Mouse (Mus musculus) midbrain, embryonic 14.5 days (tissue): ENCODE measurements around the gene Rnpepl1. TPM values are rescaled to one million over a fixed set of nuclear protein-coding genes. Genes with fewer than 3 reads are reported as not detected.
A peak's percentile ranks its signal among the peaks of the same experiment; 100 is the strongest.

Experiments used
- ATAC-seq: fragments of 200-750 bp; cut with Nextera tagmentation; 2 replicates; pipeline ENCODE4 v1.8.0; 2017; ENCODE audit warnings: moderate number of reproducible peaks, moderate library complexity; ENCODE audit not compliant: low FRiP score, low TSS enrichment
- DNase-seq: peaks from one replicate; pipeline ENCODE4 v3.0.0-alpha.2; 2015
- H3K27ac ChIP-seq: fragments of 300-500 bp; sonication (generic); replicated peaks from 2 replicates; pipeline ENCODE4 v1.5.1; 2014; ENCODE audit warnings: mild to moderate bottlenecking, low read depth, low read length, moderate library complexity
- H3K27me3 ChIP-seq: fragments of 300-500 bp; sonication (generic); 2 replicates; pipeline ENCODE4 v1.6.1; 2014; ENCODE audit warnings: low read length, control low read depth, mixed read lengths; ENCODE audit not compliant: control insufficient read depth, insufficient read depth
- H3K36me3 ChIP-seq: fragments of 300-500 bp; sonication (generic); 2 replicates; pipeline ENCODE4 v1.6.1; 2014; ENCODE audit warnings: low read length, control low read depth; ENCODE audit not compliant: control insufficient read depth, insufficient read depth
- H3K4me1 ChIP-seq: fragments of 300-500 bp; sonication (generic); 2 replicates; pipeline ENCODE4 v1.6.1; 2014; ENCODE audit warnings: mild to moderate bottlenecking, antibody characterized with exemption, low read length, control low read depth; ENCODE audit not compliant: control insufficient read depth, insufficient read depth
- H3K4me2 ChIP-seq: fragments of 300-500 bp; sonication (generic); 2 replicates; pipeline ENCODE4 v1.6.1; 2014; ENCODE audit warnings: mild to moderate bottlenecking, low read length, moderate library complexity
- H3K4me3 ChIP-seq: fragments of 300-500 bp; sonication (generic); replicated peaks from 2 replicates; pipeline ENCODE4 v1.5.1; 2014; ENCODE audit warnings: low read depth, low read length
- H3K9ac ChIP-seq: fragments of 300-500 bp; sonication (generic); replicated peaks from 2 replicates; pipeline ENCODE4 v1.6.1; 2014; ENCODE audit warnings: mild to moderate bottlenecking, low read length, moderate library complexity
- H3K9me3 ChIP-seq: fragments of 300-500 bp; sonication (generic); 2 replicates; pipeline ENCODE4 v1.6.1; 2016; ENCODE audit warnings: low read length, control low read depth, mixed read lengths; ENCODE audit not compliant: control insufficient read depth
- WGBS: fragments of 180-500 bp; shearing (Covaris S2); extraction: QIAGEN DNeasy Blood & Tissue Kit; methylation state at CpG from one replicate; pipeline ENCODE4 v1.1.7; 2014; 5-methylcytosine and 5-hydroxymethylcytosine counted together
- polyA plus RNA-seq: library from polyadenylated mRNA; unstranded; fragments of >200 nt; fragmentation: Nextera tagmentation; extraction: Ambion mirVana; gene quantifications from 2 replicates; pipeline ENCODE4 v1.2.1, GENCODE M21; 2014

Gene Rnpepl1
- polyA plus RNA-seq, 1 experiment from 2014 or later, result 26.8 TPM

DNA sequence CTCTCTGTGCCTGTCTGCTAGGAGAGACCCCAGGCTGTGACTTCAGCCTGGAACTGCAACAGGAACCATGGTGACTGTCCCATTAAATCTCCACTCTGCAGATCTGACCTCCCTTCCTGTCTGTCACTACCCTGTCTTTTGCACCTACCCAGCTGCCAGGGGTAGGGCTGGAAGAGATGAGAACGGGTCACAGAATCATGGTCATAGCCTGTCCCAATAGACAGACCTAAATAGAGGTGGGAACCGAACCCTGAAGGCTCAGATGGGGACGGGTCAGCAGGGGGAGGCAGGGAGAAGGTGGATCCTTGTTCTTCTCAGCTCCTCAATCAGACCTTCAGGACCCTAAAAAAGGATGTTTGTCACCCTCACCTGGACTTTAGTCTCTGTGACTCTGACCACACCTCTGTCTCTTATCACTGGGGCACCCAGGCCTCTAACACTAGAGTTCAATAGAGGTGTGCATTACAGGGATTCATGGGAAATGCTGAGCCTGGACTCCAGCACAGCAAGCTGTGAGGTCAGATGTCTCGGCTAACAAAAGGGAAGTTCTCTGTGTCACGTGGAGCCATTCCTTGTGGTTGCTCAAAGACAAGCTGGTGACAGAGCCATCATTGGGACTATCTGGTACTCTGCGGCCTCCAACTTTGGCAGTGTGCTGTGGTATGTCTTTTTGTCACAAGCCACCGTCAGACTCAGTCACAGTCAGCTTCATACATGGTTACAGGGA is 10.1 kb downstream of the Rnpepl1 start:
- Histone ChIP-seq H3K9ac (no peak overlapping the region), H3K4me1 (no peaks in the 10 kb centered on the region), H3K4me3 (no peak overlapping the region), H3K27ac (no peak overlapping the region), H3K9me3 (no peaks in the 10 kb centered on the region), H3K36me3 (peaks cover 57% of the 10 kb centered on the region), H3K27me3 (no peaks in the 10 kb centered on the region), H3K4me2 (no peak overlapping the region)
- no peak for ATAC-seq
- 88% methylated on average over 7 of the region's 7 CpGs for whole genome bisulfite sequencing
- DNase-seq, result no peak

DNA sequence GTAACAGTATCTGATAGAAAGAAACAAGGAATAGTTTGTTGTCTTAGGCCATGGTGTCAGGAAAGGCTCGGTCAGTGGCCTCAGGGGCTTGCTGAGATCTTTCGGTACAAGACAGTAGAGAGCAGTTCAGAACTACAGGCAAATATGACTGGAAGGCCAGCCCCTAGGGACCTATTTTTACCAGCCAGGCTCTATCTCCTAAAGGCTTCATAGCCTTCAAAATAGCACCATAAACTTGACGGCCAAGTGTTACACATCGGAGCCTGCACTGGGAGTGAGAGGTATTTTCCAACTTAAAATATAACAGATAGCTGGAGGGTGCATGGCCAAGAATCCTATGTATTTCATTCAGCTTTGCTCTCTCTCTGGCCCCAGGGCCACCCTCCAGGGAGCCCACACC is 10.9 kb downstream of the Rnpepl1 start:
- Histone ChIP-seq H3K27ac (no peak overlapping the region), H3K4me3 (no peak overlapping the region), H3K36me3 (peaks cover 48% of the 10 kb centered on the region), H3K4me2 (no peak overlapping the region), H3K4me1 (no peaks in the 10 kb centered on the region), H3K27me3 (no peaks in the 10 kb centered on the region), H3K9ac (no peak overlapping the region), H3K9me3 (no peaks in the 10 kb centered on the region)
- DNase-seq, result no peak
- WGBS, result 88% methylated on average over 4 of the region's 4 CpGs
- ATAC-seq, result no peak

DNA sequence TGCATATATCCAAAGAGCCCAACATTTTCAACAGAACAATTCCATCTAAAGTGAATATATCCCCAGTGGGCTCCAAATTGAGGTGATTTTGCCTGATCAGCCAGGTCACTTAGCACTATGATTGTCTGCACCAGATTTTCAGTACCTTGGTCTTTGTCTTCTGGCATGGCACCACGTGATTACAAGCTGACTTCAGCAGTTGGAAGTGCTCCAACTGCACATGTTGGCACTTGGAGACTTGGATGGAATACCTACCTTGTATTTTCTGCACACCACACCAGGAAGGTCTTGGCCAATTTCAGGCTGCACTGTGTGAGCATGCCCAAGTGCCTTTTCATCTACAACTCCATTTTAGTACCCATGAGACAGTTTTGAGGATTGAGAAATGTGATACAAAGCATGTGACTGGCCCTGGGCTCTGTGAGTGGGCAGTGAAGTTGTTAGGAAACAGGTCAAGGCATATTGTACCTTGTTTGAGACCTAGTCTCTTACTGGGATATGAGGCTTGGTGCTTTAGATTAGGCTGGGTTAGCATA is 19.7 kb downstream of the Rnpepl1 start:
- no peak overlapping the region for H3K4me2 ChIP-seq
- H3K36me3 ChIP-seq, result no peaks in the 10 kb centered on the region
- peaks cover 4% of the 10 kb centered on the region; the same call in 1 of the 2 replicates for H3K4me1 ChIP-seq
- H3K9me3 ChIP-seq, result no peaks in the 10 kb centered on the region; the same call in 1 of the 2 replicates
- ATAC-seq (no peak), DNase-seq (no peak)
- no peak overlapping the region for H3K4me3 ChIP-seq
- WGBS, result 23% methylated on average over 1 of the region's 1 CpGs
- no peaks in the 10 kb centered on the region for H3K27me3 ChIP-seq
- H3K27ac ChIP-seq, result no peak overlapping the region
- H3K9ac ChIP-seq, result no peak overlapping the region

DNA sequence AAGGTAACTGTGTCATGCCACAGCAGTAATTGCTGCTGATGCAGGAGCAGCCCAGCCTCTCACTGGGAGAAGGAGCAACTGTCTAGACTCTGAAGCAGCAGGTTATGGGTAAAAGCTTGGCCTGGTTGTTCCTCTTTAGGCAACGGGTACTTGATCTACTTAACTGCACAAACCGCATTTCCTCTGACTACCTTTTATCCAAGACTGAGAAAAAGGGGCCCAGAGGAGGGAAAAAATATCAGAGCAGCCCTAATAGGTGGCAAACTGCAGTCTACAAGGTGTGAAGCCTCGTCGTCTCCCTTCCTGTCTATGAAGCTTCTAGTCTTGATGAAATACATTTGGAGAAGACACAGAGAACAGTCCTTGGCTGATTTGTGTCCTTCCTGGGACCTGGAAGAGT is 23.0 kb downstream of the Rnpepl1 start:
- WGBS, result 79% methylated on average over 4 of the region's 4 CpGs
- H3K4me3 ChIP-seq, result peak overlapping the region; percentile 81
- peaks cover 11% of the 10 kb centered on the region for H3K36me3 ChIP-seq
- ATAC-seq, result no peak
- no peaks in the 10 kb centered on the region; the same call in 1 of the 2 replicates for H3K9me3 ChIP-seq
- H3K9ac ChIP-seq, result peak overlapping the region; percentile 76
- peak overlapping the region; percentile 98 for H3K27ac ChIP-seq
- H3K4me1 ChIP-seq, result peaks cover 24% of the 10 kb centered on the region
- H3K27me3 ChIP-seq, result no peaks in the 10 kb centered on the region
- no peak for DNase-seq
- peak overlapping the region; percentile 95 for H3K4me2 ChIP-seq

DNA sequence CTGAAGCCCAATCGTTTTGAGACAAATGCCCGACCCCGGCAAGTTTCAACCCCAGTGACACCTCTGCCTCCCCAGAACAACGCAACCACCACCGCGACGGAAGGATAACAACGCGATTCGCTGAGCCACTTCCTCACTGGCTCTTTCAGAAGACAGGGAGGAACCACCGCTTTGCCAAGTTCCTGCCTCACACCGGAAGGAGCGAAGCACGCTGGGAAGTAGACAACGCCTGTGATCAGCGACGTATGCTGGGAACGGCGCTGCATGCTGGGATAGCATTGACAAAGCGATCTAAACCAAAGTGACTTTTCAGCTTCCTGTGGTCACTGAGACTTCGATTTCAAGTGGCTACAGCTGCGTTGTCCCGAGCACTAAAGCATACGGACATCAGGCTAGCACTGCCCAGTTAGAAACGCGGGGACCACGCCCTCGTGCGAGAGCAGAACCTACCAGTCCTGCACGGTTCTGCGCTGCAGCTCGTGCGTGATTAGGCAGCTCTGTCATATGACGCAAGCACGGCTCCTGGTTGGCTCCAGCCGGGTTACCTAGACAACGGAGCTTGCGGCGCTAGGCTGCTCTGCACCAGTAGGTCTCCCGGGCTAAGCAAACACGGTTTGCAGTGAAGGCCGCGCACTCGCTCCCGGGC is 23.7 kb downstream of the Rnpepl1 start, which contains the start of gene Capn10:
Gene Capn10, plus strand, starts transcription at position 195 of the 646 bp plus-strand sequence.
- H3K4me2 ChIP-seq, result peak within 1 kb of the TSS; percentile 95
- no peaks in the 10 kb centered on the region for H3K27me3 ChIP-seq
- H3K36me3 ChIP-seq, result peaks cover 18% of the 10 kb centered on the region
- peak within 1 kb of the TSS; percentile 81 for H3K4me3 ChIP-seq
- H3K4me1 ChIP-seq, result peaks cover 24% of the 10 kb centered on the region
- H3K9me3 ChIP-seq, result no peaks in the 10 kb centered on the region; the same call in 1 of the 2 replicates
- WGBS, result under 1% methylated on average over 45 of the region's 45 CpGs
- H3K9ac ChIP-seq, result peak within 1 kb of the TSS; percentile 76
- DNase-seq (peak; percentile 98), ATAC-seq (peak; percentile 100)
- H3K27ac ChIP-seq, result peak within 1 kb of the TSS; percentile 98

DNA sequence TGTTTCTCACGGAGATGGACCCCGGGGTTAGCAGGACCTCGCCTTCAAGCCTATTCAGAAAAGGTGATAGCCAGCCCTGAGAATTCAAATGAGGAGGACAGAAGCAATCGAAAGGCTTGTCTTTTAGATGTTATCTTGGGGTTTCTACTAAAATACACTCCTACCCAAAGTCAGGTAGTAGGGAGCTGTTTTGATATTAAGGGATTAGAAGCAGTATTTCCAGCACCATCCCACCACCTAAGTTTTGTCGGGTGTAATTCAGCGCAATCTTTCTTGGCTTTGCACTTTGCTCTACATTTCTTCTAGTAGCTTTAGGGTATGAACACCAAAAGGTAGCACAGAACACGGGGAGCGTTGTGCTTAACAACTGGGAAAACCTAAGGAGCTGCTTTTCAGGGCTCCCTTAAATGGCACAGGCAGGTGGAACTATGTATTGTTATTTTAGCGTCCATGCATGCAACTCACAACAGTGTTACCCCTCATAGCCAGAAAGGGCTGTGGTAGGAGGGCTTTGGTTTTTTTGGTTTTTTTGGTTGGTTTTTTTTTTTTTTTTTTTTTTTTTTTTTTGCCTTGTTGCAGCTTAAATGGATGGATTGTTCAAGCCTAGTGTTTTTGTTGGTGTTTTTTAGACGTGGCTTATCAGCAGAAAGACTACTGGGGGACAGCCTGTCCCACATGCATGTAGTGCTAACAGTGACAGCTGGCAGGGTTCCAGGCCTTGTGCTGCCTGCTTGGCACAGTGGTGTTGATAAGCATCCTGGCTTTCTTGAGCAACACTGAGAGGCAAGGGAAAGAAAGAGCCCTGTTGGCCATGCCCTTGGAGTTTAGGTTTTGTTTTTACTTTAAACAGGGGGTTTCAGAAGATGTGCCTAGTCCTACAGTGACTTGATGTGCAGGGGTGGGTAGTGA is 24.7 kb downstream of the Rnpepl1 start:
- H3K9me3 ChIP-seq, result no peaks in the 10 kb centered on the region; the same call in 1 of the 2 replicates
- H3K9ac ChIP-seq, result peak overlapping the region; percentile 76
- peak overlapping the region; percentile 98 for H3K27ac ChIP-seq
- H3K36me3 ChIP-seq, result peaks cover 28% of the 10 kb centered on the region
- peaks cover 24% of the 10 kb centered on the region for H3K4me1 ChIP-seq
- DNase-seq, result peak; percentile 69
- WGBS, result 17% methylated on average over 10 of the region's 10 CpGs
- no peaks in the 10 kb centered on the region for H3K27me3 ChIP-seq
- peak overlapping the region; percentile 95 for H3K4me2 ChIP-seq
- ATAC-seq, result no peak
- peak overlapping the region; percentile 81 for H3K4me3 ChIP-seq

DNA sequence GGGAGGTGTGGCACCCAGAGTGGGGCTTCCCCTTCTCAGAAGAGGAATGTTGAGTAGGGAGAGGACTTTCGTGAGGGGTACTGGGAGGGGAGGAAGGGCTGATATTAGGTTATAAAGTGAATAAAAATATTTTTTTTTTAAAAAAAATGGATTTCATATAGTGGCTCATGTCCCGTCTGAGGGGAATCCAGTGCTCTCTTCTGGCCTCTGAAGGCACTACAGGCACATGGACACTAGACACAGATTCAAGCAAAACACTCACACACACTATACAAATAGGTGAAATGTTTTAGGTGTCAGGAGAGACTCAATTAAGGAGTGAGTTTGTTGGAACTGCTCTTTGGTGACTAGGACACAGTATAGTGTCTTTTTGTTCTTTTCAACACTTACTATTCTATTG is 25.4 kb downstream of the Rnpepl1 start:
- Histone ChIP-seq H3K4me2 (peak overlapping the region; percentile 95), H3K27ac (no peak overlapping the region), H3K27me3 (no peaks in the 10 kb centered on the region), H3K36me3 (peaks cover 34% of the 10 kb centered on the region), H3K4me1 (peaks cover 24% of the 10 kb centered on the region), H3K4me3 (peak overlapping the region; percentile 81), H3K9ac (peak overlapping the region; percentile 76; the same call in 1 of the 2 replicates), H3K9me3 (no peaks in the 10 kb centered on the region; the same call in 1 of the 2 replicates)
- DNase-seq, result peak; percentile 14
- ATAC-seq, result no peak
- WGBS, result 53% methylated on average over 2 of the region's 2 CpGs

DNA sequence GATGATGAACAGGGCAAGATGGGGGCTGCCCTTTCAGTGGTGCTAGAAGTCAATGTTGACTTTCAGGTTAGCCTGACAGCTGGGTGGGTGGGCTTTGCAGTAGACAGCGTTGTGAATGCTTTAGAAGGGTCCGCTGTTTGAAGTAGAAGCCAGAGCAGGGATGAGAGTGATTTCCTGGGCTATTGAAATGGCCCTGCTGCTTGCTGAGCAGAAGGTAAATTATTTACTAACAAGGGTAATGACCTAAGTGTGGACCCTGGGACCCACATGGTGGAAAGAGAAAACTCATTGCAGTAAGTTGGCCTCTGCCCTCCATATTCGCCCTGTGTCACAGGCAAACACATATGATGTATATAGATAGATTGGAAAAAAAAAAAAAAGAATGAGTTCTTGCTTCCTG is 25.9 kb downstream of the Rnpepl1 start:
- Histone ChIP-seq H3K9me3 (no peaks in the 10 kb centered on the region; the same call in 1 of the 2 replicates), H3K4me3 (peak overlapping the region; percentile 81; the same call in 1 of the 2 replicates), H3K4me1 (peaks cover 24% of the 10 kb centered on the region), H3K4me2 (peak overlapping the region; percentile 95), H3K36me3 (peaks cover 36% of the 10 kb centered on the region), H3K9ac (peak overlapping the region; percentile 76; the same call in 1 of the 2 replicates), H3K27me3 (no peaks in the 10 kb centered on the region), H3K27ac (no peak overlapping the region)
- no peak for ATAC-seq
- no peak for DNase-seq
- WGBS, result 70% methylated on average over 3 of the region's 3 CpGs
